Mouse (Mus musculus) liver, postnatal 0 days (tissue): ENCODE data around the gene Gm19402.
A peak's percentile ranks its signal among the peaks of the same experiment; 100 is the strongest.

Source experiments
- CTCF ChIP-seq: sonication (generic); IDR thresholded peaks from 2 replicates; pipeline ENCODE4 v1.5.1; 2016; ENCODE audit warnings: antibody characterized with exemption, low read depth
- EP300 ChIP-seq: IDR thresholded peaks from 2 replicates; pipeline ENCODE4 v1.6.1; 2016; ENCODE audit warnings: antibody characterized with exemption, low read depth, mild to moderate bottlenecking

- TF ChIP-seq CTCF (peak; percentile 30), EP300 (no peak)
Observed at GRCm38 (mm10) chr10:77728280-77728679, 37.7 kb upstream of the Gm19402 start.
